Mouse (Mus musculus) cerebellum, postnatal 4 days (tissue): Measurements from ENCODE around the gene Ndufa9.

Experiments
- DNase-seq, 2 experiments: peaks; one replicate each; pipeline ENCODE4 v3.0.0; 2022; ENCODE audit warnings: low spot score in 2 of 2, mixed read lengths in 1 of 2

The Ndufa9 gene

GRCm38 (mm10) chr6:126848712-126849704, at the start of gene Ndufa9:
Ndufa9 (minus strand) TSS chr6:126849136.
- DNase-seq: peak; percentile 91 to 93

DNA sequence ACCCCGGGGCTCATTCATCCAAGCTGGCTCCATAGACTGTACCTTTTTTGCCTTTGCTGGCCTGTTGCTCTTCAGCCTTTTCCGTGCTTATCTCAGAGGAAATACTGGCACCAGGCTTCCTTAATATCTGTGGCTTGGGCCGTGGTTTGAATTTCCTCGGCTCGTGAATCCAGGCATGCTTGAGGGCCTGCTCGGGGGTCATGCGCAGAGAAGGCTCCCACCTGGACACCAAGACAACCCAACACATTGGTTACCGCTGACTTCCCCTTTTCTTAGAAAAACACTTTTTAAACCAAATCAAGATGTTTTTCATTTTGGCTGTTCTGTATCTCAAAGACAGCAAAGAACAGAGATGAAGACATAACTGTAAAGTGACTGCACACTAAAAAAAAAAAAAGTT, 28.2 kb upstream of the Ndufa9 start:
- DNase-seq: no peak

DNA sequence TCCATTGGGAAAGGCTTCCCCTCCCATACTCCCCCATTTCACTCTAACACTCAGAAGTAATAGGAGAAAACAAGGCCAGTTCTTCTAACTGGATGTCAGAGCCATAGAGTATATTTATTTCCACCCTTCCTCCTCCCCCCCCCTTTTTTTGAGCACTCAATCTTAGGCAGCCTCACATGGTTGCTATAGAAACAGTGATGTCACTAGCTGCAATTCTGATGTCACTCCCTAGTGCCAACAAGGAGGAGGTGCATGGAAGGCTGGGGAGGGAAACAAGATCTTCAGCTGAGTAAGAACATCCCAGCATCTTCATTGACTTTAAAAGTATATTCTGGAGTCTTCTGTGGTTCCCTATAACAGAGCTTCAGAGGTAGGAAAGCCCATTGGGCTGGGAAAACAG, 3.9 kb upstream of the Ndufa9 start, which contains the start of gene Akap3:
TSS of gene Akap3 (plus strand) at position 218 of the 400 bp plus-strand sequence.
- DNase-seq: no peak

- no peak for DNase-seq
These were observed 12.3 kb downstream of the Ndufa9 start for GRCm38 (mm10) chr6:126836628-126837027.

DNA sequence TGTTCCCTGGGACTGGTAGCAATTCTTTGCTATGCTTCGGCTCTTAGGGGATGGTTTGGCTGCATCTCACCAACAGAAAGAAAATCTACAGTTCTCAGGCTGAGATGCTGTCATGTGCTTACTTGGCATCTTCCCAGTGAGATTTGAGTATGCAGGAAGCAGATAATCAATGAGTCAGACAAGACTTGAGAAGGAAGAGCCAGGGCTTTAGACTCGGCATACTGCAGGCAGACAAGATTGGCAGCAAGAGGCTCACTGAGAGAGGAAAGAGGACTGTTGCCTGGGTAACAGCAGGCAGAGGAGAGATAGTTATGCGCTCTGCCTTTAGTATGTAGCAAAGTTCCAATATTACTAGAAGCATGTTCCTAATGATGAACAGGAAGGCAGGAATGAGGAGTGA, 25.8 kb downstream of the Ndufa9 start:
- DNase-seq: no peak

DNA sequence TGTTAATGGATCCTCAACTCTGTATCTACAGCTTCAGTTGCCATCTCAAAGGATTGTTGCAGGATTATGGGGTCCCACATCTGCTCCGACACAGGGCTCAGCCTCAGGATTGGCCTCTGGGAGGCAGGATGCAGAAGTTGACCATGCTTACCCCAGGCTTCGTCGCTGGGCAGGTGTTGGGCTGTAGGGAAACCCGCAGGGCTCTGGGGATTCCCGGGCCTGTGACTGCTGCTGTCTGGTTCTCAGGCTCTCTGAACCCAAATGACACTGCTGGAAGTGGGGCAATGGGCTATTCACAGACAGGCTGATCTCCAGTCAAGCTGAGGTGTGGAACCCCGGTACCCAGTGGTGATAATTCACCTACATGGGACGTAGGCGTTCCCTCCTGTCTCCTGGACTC, 32.6 kb downstream of the Ndufa9 start:
- no peak for DNase-seq

GRCm38 (mm10) chr6:126815206-126815750, 33.7 kb downstream of the Ndufa9 start:
- DNase-seq: no peak

- no peak for DNase-seq
These were observed 37.5 kb downstream of the Ndufa9 start for GRCm38 (mm10) chr6:126811481-126811880.

DNA sequence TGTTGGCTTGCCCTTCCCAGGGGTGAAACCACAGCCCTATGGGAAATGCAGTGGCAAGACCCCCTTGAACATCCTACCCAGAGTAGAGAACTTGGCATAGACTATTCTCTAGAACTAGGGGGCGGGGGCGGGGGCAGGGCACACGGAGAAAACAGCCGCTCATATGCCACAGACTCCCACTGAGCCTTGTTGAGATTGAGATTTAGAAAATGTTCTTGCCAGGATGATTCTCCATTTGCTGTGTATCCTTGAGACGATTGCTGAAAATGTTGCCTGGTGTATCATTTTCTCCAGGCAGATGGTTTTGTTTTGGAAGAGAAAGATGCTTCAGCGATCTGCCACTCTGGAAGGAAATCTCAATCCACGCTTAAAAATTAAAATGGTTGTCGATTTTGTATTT, 40.4 kb downstream of the Ndufa9 start:
- DNase-seq: no peak

DNA sequence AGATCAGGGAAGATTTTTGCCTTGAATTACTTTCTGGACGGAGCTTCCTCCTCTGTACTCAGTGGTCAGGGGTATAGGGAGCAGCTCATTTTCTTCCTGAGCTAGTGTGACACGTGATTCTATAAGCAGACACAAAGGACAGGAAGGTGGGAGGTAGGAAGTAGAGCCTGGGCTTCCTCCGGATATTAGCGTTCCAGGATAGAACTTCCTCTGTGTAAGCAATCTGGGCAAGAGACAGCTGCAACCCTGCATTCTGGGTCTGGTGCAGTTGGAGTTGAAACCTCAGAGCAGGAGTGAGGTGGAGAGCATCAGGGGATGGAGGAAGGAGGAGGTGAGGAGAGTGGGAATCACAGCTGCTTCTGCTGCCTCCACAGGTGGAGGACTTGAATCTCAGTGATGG, 40.8 kb downstream of the Ndufa9 start:
- DNase-seq: no peak

DNA sequence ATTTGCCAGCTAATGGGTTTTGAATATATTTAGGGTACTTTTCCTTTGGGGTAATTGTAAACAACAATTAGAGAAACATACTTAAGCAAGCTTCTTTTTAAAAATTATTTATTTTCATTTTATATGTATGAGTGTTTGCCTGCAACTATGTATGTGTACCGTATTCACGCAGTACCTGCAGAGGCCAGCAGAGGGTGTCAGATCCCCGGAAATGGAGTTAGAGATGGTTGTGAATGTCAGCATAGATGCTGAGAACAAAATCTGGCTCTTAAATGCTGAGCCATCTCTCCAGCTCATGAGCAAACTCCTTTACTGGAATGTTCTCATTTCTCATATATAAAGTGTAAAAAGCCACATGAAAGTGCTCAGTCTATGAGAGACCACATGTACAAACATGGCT, 42.2 kb downstream of the Ndufa9 start:
- DNase-seq: no peak

- no peak for DNase-seq
These were observed 46.0 kb downstream of the Ndufa9 start for GRCm38 (mm10) chr6:126802946-126803345.

- DNase-seq: no peak
These were observed 54.2 kb downstream of the Ndufa9 start for GRCm38 (mm10) chr6:126794751-126795150.

GRCm38 (mm10) chr6:126793689-126794088, 55.2 kb downstream of the Ndufa9 start:
- no peak for DNase-seq

DNA sequence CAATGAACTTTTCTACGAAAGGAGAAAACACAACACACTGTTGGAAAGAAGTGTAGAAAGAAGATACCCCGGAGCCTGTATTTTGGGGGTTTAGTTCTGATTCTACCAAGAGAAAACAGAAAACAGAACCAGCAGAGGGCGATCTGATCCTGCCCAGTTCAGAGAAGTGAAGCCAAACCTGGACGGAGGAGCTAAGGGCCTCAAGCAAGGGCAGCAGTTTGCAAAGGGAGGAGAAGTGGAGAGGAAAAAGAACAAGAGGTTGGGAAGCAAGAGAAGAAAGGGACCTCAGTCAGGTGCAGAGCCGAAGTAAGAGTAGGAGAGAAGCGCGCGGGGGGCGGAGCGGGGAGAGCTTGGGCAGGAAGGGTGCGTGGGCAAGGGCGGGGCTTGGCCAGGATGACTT, 57.0 kb downstream of the Ndufa9 start:
- DNase-seq: peak in 1 of 2 experiments; percentile 16

DNA sequence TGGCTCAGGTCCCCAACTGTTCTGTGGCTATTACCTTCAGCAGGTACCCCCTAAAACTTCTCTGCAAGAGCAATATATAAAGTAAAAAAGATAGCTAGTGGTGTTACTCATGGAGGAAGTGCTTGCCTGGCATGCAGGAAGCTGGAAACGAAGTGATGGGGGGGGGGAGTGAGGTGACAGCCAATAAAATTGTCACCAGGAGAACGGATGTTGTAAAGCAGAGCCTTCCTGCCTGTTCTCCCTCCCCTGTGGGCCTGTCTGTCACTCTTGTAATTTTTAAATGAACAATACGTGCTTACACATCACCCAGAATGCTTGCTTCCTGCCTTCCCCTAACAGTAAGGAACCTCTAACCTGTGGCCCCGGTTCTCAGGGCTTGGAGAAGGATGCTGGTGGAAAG, 57.4 kb downstream of the Ndufa9 start:
- DNase-seq: no peak

DNA sequence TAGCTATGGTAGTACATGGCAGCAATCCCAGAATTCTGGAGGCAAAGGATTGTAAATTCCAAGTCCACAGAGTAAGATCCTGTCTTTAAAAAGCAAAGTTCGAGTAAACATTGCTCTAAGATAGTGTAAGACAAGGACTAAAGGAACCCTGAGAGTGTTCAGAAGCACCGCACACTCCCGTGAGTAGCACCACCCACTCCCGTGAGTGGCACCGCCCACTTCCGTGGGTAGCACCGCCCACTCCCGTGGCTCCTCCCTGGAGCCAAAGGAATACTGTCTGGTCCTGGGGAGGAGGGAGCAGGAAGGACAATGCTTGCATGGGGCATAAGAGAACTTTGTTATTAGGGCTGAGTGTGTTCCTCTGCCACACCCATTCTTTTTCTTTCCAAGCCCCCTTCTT, 60.1 kb downstream of the Ndufa9 start:
- no peak for DNase-seq

DNA sequence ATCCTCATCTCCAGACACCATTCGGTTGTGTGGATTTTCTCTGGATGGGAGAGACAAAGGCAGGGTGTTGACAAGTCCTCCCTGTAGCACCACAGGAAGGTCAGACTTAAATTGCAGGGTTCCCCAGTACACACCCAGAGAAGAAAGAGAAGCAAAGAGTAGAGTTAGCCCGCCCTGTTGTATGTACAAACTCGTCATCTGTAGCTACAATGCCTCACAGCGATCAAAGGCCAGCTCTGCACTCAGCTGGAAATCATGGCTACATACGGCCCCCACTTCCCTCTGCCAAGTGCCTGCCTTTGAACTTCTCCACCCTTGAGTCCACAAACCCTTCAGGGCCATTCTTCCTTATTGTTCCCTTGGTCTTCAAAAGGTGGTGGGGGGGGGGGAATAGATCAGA, 64.7 kb downstream of the Ndufa9 start:
- no peak for DNase-seq

DNA sequence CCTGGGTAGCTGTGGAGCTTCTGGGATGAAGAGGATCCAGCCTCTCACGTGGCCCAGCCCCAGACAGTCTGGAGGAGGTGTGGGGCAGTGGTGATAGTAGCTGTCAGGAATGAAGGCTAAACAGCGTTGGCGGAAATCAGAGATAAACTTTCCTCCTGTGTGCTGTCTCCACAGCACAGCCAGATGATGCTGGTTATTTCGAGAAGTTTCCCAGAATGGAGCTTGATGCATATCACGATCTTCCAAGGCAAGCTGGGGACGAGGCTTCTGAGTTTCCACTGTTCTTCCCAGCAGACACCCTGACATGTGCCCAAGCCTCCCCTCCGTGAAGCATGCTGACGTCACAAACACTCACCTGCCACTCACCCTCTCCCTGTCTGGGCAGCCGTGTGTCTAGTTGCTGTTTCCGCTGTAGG, 65.3 kb downstream of the Ndufa9 start:
- DNase-seq: no peak

GRCm38 (mm10) chr6:126783056-126783455, 65.9 kb downstream of the Ndufa9 start:
- no peak for DNase-seq

GRCm38 (mm10) chr6:126777889-126778288, 71.0 kb downstream of the Ndufa9 start:
- no peak for DNase-seq

DNA sequence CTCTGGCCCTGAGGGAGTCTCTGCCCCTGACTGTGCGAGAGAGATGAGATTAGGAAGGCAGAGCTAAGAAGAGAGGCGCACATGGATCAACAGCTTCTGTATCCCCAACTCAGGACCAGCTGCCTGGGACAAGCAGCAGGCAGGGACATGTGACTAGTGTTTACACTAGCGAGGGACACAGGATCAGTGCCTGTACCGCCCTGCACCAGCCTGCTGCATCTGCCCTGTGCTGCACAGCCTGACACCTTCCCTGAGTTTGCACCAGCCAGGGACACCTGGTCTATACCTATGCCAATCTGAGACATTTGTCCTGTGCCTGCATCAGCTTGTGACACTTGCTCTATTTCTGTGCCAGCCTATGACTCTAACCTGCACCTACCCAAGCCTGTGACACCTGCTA, 75.1 kb downstream of the Ndufa9 start:
- no peak for DNase-seq

DNA sequence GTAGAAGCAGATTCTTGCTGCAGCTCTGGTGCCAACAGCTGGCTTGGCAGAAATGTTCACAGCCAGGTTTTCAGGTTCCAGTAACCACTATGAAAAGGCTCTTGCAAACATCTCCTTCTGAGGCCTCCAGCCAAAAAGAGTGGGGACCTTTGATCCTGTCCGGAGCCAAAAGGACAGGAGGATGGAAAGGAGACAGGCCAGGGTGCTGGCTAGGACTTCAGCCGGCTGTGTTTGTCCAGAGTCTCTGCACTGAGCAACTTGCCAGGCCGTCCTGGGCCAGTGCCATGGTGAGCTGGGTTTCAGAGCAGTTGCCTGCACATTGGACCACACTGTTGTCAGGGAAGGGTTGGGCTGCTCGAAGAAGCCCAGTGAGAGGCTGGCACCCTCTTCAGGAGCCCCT, 76.6 kb downstream of the Ndufa9 start:
- DNase-seq: peak; percentile 41 to 61
